Mouse (Mus musculus): ENCODE measurements around the gene Cox18.
"Not testable (repeated sequence)": the region's sequence is repeated elsewhere in the genome, so short reads cannot be mapped to it uniquely, and the experiment has no call there.

Cox18 gene

GRCm38 (mm10) chr5:90223534-90224381, at the start of gene Cox18:
Cox18 (minus strand) TSS chr5:90224001.
- DNase-seq: peak; percentile 99

GRCm38 (mm10) chr5:90262230-90262629, 38.4 kb upstream of the Cox18 start:
- not testable (repeated sequence) for DNase-seq

GRCm38 (mm10) chr5:90257023-90257422, 33.2 kb upstream of the Cox18 start:
- DNase-seq: no peak

- DNase-seq: no peak
Measured at GRCm38 (mm10) chr5:90247503-90247902, 23.7 kb upstream of the Cox18 start.

GRCm38 (mm10) chr5:90246987-90247386, 23.2 kb upstream of the Cox18 start:
- no peak for DNase-seq

DNA sequence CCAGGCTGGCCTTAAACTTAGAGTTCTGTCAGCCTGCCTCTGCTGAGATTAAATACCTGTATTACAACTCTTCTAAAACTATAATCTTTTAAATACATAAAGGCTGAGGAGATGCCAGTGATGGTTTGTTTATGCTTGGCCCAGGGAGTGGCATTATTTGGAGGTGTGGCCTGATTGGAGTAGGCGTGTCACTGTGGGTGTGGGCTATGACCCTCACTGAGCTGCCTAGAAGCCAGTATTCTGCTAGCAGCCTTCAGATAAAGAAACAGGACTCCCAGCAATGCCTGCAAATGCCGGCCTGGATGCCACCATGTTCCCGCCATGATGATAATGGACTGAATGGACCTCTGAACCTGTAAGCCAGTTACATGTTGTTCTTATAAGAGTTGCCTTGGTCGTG, 22.8 kb upstream of the Cox18 start:
- DNase-seq: no peak

DNA sequence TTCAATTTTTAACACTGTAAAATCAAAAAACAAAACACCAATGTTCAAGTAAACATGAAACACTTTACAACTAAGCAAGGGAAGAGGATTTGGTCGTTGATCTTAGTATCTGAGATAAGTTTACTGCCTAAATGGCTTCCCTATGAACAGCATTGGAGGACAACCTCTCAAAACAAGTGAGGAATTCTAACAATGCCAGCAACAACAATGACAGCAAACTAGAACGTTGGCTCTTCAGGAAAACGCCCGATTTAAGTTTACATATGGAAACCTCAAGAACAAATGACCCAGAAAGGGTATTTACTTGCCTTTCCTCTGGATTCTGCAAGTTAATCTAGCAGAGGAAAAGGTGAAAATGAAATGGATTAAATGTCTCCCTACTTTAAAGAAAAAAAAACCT, 21.6 kb upstream of the Cox18 start:
- DNase-seq: no peak

DNA sequence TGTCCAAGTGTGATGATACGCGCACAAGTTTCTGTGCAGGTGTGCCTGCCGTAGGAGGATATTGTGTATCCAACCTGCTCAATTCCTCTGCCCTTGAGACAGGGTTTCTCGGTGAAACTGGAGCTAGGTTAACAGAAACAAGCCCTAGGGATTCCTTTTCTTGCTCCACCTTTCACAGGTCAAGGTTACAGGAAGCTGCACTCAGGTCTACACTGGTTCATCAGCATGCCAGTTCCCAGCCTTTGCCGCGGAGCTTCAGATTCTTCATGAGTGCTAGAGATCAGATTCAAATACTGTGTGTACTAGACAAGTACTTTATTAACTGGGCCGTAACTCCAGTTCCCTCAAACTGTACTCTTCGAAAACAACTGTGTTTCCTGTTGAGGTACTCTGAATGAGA, 11.4 kb upstream of the Cox18 start:
- no peak for DNase-seq

DNA sequence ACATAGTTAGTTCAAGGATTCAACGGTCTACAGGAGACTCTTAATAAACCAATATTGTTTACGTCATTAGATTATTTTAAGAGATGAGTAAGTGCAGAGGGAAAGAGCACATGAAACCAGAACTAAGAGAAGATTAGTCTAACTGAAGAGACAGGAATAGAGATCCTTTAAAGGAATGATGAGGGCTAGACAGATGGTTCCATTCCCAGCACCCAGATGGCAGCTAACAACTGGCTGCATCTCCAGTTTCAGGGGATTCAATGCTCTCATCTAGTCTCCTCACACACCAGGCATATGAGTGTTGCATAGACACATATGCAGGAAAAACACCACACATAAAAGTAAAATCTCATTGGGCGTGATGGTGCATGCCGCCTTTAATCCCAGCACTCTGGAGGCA, 9.5 kb upstream of the Cox18 start:
- DNase-seq: no peak

DNA sequence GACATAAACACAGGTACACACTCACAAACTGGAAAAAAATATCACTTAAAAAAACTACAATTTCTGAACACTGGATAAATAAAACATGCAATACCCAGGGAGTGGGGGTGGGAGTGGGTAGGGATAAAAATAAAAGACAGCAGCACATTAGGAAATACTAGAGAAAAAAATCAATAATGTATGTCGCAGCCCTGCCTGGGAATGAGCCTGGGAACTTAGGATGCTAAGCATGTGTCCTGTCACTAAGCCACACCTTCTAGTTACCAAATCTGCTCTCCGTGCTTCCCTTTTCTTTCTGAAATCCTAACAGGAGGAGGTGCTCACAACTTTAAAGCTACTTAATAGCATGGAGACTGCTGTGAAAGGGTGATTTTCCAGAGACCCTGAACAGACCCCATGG, 6.0 kb upstream of the Cox18 start:
- DNase-seq: no peak

DNA sequence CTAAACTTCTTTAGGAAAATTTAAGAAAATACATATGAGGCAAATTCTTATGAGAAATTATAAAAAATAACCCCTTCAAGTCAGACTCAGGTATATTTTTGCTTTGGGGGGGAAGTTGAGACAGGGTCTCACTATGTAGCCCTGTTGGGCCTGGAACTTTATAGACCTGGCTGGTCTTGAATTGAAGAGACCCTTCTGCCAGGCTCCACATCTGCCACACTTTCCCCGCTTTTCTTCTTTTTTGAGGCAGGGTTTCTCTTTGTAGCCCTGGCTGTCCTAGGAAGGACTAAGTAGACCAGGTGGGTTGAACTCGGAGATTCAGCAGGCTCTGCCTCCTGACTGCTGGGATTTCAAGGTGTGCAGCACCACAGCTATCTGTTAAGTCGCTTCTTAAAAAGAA, 2.9 kb upstream of the Cox18 start:
- DNase-seq: no peak

- no peak for DNase-seq
Measured at GRCm38 (mm10) chr5:90224730-90225129, 929 bp upstream of the Cox18 start.

GRCm38 (mm10) chr5:90222937-90223336, 864 bp downstream of the Cox18 start:
- DNase-seq: no peak

DNA sequence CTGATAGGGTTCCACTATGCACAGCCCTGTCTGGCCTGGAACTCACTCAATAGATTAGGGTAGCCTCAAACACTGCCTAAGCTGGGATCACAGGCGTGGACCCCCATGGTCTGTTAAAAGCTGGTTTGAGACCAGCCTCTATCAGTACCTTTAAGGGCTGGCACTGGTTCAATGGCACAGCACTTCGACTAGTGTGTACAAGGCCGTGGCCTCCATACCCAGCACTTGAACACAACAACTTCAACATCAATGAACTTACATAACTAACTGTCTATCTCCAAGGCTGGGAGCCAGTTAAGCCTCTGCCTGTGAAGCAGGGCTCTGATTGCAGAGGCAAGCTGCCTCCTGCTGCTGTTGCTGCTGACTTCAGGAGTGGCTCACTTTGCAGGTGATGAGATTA, 6.0 kb downstream of the Cox18 start:
- DNase-seq: no peak

- no peak for DNase-seq
Measured at GRCm38 (mm10) chr5:90217226-90217625, 6.6 kb downstream of the Cox18 start.

GRCm38 (mm10) chr5:90213356-90213755, 10.4 kb downstream of the Cox18 start:
- DNase-seq: no peak

DNA sequence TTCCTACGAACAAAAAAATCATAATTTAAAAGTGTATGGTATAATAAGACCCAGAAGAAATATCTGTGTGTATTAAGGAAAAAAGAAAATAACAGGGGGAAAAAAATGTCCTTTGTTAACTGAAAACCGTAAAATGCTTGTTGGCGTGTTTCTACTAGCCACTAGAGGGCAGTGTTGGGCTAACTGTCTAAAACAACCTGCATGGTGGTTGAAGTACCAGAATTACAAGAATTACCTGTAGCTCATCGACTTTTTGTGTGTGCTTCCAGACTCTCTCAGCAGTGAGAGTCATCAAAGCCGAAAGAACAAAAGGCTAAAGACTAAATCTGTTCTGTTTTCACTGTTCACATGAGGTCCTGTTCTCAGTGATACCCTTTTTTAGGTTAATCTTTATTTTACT, 20.6 kb downstream of the Cox18 start:
- no peak for DNase-seq

GRCm38 (mm10) chr5:90202447-90203117, 21.2 kb downstream of the Cox18 start:
- DNase-seq: no peak

GRCm38 (mm10) chr5:90199922-90200632, 23.7 kb downstream of the Cox18 start:
- DNase-seq: no peak

- peak; percentile 34 for DNase-seq
Measured at GRCm38 (mm10) chr5:90194831-90195230, 29.0 kb downstream of the Cox18 start.

- no peak for DNase-seq
Measured at GRCm38 (mm10) chr5:90182782-90183181, 41.0 kb downstream of the Cox18 start.

GRCm38 (mm10) chr5:90179094-90179493, 44.7 kb downstream of the Cox18 start:
- DNase-seq: no peak

DNA sequence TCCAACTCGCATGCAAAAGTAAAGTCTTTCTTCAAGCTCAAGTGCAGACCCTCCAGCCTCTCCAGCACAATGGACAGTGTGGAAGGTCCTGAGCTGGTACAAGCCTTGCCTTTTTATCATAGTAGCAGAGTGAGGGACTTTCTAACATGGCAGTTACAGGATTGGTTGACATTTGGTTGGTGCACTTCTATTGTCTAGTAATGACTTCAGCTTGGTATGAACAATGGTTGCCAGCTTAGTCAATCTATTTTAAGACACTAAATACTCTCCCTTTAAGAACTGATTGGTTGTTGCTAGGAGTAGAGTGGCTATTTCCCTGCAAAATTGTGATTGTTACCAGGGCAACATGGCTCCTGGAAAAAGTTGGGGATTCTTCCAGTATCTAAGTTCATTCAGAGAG, 45.7 kb downstream of the Cox18 start:
- DNase-seq: peak; percentile 22
